Mouse (Mus musculus): Measurements from ENCODE around the gene Serp2.

DNA sequence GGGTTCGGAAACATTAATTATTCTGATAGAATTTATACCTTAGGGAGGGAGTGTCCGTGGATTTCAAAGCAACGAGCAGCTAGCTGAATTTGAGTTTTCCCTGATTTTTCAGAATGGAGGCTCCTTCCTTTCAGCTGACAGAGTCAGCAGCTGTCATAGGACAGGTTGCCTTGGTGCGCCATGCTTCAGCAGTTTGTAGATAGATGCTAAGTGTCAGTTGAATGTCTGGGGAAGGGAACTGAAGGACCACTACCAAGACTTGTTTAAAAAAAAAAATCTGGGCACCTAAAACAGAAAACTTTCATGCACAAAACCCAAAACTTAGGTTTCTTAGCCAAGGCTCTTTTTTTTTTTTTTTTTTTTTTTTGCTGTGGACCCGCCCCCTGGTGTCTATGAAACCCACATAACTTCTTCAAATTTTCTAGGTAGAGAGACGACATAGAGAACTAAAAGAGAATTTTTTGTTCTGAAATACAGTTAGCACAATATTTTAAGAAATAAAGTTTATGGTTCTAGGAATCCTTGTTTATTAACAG is 42.6 kb downstream of the Serp2 start:
- TF ChIP-seq CTCF (IDR thresholded peaks at IDR 0.05; ENCODE audit: low read depth) (no peak), EP300 (IDR thresholded peaks at IDR 0.05; ENCODE audit: low read depth) (no peak)

Measured in heart, postnatal 0 days (tissue).